Mouse (Mus musculus): ENCODE measurements around the gene Zkscan16.

The Zkscan16 gene

DNA sequence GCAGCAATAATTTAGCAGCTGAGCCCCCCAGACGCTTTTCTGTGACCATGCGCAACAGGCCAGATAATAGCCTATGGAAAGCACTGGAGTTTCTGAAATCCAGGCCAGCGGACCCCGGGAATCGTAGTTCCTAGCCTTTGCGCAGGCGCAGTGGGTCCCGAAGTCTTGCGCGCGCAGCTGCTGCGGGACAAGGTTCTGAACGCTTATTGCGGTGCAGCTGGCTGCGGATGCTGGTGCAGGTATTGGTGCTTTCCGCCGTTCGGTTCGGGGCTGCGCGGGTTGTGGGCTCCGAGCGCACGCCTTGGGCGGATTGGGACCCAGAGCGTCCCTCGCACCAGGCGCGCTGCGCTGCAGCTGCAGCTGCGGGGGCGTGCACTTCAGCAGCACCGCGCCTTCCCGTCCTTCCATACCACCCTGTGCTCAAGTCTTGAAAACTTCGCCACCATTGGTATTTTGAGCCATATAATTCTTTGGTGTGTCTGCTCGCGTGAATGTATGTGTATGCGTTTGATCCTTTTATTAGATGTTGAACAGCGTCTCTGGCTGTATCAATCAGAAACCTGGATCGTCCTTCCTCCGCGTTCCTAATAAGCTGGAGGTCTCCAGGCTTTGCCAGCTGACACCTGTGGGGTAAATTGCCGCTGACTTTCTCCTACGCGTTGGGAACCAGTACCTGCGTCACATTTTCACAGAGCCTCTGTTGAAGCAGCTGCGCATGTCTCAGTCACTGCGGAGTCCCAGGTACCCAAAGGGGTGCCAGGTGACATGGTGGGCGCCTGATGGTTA lies at the start of gene Zkscan16:
Gene Zkscan16 (plus strand): TSS at position 209 of the 786 bp plus-strand sequence.
- DNase-seq (ENCODE audit: low spot score) = peak; percentile 92

DNA sequence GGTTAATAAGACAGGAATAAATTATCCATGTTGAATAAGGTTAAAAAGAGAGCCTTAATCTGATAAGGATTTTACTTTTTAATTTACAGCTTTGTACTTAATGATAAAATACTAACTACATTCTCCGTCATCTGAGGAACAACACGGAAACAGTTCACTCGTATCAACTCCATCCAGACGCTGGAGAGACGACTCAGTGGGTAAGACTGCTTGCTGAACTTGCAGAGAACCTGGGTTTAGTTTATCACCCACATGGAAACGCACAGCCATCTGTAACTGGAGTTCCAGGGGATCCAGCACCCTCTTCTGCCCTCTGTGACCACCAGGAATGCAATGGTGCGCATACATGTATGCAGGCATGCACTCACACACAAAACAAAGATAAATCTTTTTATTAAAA lies 49.0 kb upstream of the Zkscan16 start:
- DNase-seq (ENCODE audit: low spot score) = no peak

- DNase-seq (ENCODE audit: low spot score) = no peak
Observed at GRCm38 (mm10) chr4:58897436-58897835, 46.0 kb upstream of the Zkscan16 start.

GRCm38 (mm10) chr4:58898318-58898717 lies 45.1 kb upstream of the Zkscan16 start:
- DNase-seq (ENCODE audit: low spot score) = no peak

- DNase-seq (ENCODE audit: low spot score) = no peak
Observed at GRCm38 (mm10) chr4:58907453-58907852, 36.0 kb upstream of the Zkscan16 start.

DNA sequence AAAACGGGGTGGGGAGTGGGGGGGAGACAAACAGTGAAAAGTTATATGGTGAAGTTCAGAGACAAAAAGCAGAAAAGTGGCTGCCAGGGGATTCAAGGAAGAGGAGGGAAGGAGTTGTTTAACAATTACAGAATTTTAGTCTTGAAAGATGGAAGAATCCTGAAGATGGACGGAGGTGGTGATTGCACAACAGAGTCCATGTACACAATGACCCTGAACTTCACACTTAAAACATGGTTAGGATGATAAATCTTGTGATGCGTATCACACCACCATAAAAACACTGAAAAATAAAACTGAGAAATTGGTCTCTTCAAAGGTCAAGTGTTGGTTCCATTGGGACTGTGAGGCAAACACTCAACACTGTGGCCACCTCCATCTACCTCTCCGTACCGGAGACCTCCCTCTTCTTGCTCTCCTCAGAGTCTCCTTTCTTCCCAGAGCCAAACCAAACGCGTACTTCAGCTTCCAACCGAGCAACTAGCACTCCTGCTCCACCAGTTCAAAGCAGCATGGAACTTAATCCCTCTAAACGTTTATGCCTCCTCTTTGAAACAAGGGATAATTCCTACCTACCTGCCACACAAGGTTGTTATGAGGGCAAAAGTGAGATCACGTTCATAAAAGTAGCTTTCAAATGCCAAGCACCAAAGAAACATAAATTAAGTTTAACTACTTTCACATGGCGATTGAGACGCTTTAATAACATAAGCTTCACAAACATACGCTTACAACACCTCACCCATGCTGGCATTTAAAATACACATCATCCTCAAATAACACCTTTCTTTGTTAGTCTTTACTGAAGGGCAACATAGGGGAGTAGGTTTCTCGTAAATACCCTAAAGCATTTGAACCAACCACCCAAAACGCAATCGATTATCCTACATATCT lies 33.0 kb upstream of the Zkscan16 start:
- DNase-seq (ENCODE audit: low spot score) = no peak

GRCm38 (mm10) chr4:58911069-58911830 lies 32.2 kb upstream of the Zkscan16 start:
- peak; percentile 77 for DNase-seq (ENCODE audit: low spot score)

GRCm38 (mm10) chr4:58911831-58912628 lies 31.4 kb upstream of the Zkscan16 start:
- DNase-seq (ENCODE audit: low spot score) = peak; percentile 80

DNA sequence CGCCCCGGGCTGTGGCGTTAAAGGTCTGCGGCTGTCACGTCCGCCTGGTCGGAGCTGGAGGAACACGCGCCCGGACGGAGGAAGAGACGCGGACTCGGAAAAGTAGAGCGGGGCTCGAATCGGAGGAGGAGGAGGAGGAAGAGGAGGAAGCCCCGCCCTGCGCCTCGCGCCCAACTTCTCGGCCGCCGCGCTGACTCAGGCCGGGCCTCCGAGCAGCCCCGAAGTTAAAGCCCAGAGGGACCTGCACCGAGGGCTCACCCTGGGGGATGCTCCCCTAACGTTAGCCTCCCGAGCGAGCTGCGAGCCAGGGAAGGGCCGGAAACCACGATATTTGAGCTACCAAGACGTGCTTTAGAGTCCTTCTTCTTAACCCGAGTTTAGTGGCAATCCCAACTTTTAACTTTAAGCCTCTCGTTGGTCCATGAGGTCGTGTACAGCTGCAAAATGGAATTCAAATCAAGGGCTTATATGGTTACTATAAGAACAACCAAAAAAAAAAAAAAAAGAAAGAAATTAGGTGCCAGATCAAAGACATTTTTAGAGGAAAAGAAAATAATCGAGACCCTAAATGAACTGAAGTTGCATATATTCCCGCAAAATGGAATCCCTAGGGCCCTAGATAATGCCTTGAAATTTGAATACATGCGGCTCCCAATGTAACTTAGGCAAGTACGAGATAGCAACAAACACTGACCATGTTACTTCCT lies 30.6 kb upstream of the Zkscan16 start, which contains the start of gene Ecpas:
Gene Ecpas (minus strand): TSS at position 121 of the 707 bp plus-strand sequence.
- DNase-seq (ENCODE audit: low spot score) = peak; percentile 86

DNA sequence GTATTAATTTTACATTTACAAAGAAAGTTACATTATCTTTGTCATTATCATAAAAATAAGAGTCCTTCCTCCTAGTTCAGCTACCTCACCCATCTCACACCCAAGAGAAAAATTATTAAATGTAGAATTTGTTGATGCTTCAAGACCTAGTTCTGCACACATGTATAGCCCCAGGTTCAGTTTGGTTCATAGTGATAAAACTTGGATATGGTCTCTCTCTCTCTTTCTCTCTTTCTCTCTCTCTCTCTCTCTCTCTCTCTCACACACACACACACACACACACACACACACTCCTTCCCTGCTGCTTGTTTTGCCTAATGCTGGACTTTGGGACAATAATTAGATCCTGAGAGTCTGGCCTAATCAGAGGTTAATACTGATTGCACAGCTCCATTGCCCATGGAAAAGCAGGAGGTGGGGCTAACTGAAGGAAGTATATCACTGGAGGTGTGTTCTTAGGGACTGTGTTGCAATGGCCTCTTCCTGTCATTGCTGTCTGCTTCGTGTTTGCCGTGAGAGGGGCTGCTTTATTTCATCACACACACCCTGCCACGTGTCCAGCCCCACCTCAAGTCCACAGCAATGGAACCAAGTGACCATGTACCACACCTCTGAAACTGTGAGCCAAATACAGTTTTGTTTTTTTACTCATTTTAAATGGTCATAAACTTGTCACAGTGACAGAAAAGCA lies 29.9 kb upstream of the Zkscan16 start:
- DNase-seq (ENCODE audit: low spot score) = no peak

DNA sequence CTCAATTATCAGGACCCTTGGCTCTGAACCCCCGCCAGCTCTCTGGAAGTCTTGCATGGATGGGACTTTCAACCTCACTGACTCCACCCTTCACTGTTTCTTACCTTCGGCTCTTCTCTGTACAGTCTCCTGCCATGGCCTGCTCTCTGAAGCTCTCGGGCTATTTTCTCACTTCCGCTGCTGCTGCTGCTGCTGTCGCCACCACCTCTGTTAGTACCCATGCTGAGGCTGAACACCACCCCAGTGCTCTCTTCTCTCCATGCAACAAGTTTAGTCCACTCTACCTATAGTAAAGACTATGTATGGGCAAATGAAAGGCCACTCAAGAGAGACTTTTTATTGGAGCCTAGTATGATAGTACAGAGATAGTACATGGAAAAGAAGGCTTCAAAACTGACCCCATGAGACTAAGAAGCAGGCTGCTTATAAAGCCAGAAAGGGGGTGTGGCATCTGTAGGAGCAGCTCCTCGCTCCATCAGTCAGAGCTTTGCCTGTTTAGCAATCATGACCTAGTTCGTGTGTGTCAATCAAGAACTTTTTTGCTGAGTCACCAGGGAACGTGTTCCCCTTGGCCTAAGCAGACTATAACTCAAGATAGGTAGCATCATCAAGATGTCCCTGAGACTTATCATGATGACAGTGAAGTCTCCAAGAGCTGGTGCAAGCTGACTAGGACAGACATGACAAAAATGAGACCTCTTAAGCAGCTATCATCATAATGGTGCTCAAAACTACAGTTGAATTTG lies 28.2 kb upstream of the Zkscan16 start:
- DNase-seq (ENCODE audit: low spot score) = no peak

DNA sequence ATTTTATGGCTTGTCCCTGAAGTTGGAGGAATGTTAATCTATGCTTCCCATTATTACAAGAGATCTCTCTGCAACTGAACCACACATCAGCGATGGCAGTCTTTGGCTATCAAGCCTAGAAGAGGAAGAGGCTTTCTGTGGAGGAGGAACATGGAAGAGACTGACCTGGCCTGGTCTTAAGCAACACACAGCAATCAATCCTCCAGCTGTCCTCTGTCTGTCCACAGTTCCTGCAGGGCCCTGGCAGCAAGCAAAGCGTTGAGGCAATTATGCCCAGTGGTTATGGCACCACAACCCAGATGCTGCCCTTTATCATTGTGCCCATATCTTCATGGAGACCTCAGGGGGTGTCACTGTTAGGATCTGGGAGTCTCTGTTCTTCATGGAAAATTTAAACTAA lies 19.5 kb upstream of the Zkscan16 start:
- DNase-seq (ENCODE audit: low spot score) = no peak

DNA sequence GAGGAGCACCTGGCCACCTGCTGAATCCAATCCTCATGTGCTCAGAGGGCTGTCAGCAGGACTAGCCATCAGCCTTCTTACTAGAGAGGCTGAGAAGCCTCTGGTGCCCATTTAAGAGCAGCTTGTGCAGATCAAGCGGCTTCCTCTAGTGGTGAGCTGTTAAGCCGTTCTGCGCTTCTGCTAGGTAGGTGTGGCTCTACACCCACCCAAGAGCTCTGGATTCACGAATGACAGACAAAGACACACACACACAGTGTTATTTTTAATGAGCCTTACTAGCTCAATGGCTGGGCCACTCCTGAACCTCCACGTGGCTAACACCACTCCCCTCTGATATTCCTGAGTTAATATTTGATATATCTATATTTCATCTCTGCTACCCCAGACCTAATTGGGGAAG lies 17.8 kb upstream of the Zkscan16 start:
- DNase-seq (ENCODE audit: low spot score) = no peak

DNA sequence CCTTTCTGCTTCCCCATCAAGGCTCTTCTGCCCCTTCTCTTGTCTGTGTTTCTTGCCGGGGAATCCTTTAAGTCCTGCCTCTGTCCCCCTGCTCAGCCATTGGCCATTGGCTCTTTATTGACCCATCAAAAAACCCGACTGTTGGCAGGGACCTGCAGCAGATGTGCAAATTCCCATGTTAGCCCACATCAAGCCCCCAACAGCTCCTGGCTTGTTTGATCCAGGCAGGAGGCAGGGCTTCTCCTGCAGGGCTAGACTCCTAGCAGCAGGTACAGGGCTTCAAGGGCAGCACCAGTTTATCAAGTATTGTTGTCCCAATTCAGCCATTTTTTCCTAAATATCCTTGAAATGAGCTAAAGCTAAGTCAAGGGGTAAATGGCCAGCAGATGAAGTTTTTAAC lies 17.3 kb upstream of the Zkscan16 start:
- no peak for DNase-seq (ENCODE audit: low spot score)

GRCm38 (mm10) chr4:58927661-58928060 lies 15.8 kb upstream of the Zkscan16 start:
- no peak for DNase-seq (ENCODE audit: low spot score)

DNA sequence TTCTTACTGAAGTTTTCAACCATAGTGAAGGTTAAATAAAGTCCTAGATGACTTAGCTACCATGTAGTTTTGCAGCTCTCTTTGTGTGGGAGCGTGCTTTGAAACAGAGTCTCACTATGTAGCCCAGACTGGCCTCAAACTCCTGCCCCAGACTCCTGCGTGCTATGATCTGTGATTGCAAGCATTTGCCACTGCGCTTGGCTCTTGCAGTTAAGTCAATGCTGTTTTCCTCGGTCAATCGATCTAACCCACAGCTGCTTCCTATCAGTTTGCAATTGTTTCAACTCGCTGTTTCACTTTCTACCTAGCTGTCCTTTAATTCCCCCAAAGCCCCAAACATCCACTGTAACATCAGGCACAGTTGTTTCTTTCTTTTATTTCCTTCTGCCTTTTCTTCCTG lies 10.9 kb upstream of the Zkscan16 start:
- DNase-seq (ENCODE audit: low spot score) = no peak

- DNase-seq (ENCODE audit: low spot score) = no peak
Observed at GRCm38 (mm10) chr4:58934308-58934707, 9.1 kb upstream of the Zkscan16 start.

GRCm38 (mm10) chr4:58934746-58935476 lies 8.5 kb upstream of the Zkscan16 start:
- peak; percentile 52 for DNase-seq (ENCODE audit: low spot score)

DNA sequence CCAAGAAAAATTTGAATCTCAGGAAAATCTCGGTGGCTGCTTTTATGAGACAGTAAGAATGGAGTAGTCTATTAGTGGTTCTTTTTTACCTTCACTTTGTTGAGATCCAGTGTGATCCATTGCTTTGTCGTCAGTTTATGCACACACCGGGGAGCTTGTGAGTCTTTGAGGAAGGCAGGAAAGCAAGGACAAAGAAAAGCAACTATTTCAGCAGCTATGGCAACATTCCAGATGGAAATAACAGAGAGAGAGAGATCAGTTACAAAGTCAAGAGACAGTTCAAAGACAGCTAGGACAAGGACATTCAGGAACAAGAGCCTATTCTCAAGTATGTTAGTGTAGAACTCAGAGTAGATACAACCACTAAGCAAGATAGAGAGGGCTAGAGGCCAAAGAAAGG lies 7.6 kb upstream of the Zkscan16 start:
- DNase-seq (ENCODE audit: low spot score) = no peak
